Mouse (Mus musculus) urinary bladder, postnatal 36 days (tissue): ENCODE results near the gene Fbxw9.

ENCODE experiments used
- DNase-seq, 2 experiments: peaks; one replicate each; pipeline ENCODE4 v3.0.0; 2022; ENCODE audit warnings: low spot score in 2 of 2, mixed read lengths in 1 of 2

Gene Fbxw9

DNA sequence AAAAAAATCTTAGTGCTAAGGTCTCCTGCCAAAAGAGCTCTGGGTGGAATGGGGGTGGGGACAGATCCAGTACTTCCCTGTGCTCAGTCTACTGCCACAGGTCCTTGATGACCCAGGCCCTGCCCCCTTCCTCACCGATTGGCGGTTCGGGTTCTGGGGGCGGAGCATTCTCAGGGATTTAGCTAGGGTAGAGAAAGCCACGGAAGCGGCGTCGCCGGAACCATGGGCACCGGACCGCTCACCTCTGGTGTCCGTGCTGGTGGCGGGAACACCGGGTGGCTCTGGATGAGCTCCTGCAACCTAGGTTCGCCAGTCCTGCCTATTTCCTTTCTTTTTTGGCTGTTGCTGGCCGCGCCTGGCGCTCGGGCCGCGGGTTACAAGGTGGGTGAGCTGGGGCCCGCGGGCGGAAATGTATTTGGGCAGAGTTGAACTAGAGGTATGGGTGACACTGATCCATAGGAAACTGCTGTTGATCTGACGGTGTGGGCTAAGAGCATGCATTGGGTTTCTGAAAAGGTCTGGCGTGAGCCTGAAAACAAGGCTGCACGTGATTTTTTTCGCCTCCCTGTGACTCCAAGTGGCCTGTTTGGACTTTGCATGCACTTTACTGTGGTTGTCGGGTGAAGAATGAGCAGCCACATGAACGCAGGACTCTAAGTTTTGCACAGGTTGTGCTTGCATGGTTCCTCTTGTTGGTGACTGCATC lies 23.4 kb downstream of the Fbxw9 start, which contains the start of gene Man2b1:
Gene Man2b1, plus strand, starts transcription at position 163 of the 706 bp plus-strand sequence.
- DNase-seq: peak; percentile 87 to 93

- no peak for DNase-seq
Measured at GRCm38 (mm10) chr8:85084633-85085032, 24.8 kb downstream of the Fbxw9 start.

DNA sequence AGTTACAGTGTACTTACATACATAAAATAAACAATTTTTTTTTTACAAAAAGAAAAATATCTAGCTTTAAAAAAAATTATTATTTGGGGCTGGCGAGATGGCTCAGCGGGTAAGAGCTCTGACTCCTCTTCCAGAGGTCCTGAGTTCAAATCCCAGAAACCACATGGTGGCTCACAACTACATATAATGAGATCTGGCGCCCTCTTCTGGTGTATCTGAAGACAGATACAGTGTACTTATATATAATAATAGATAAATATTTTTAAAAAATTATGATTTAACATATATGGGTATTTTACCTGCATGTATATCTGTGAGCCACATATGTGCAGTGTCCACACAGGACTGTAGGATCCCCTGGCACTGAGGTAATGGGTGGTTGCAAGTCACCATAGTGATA lies 26.4 kb downstream of the Fbxw9 start:
- no peak for DNase-seq

DNA sequence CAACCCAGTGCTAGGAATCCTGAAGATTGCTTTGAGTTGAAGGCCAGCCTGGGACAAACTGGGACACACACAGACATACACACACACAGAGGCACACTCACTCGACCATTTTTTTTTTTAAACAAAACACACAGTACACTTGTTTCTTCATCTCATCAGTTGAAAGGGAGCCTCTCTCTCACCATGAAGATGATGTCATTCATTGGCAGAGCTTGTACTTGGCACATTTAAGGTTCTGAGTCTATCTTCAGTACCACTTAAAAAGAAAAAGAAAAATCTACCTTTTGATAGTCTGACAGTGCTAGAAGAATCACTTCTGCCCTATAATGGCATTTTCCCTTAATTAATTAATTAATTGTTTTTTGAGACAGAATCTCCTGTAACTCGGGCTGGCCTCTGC lies 28.9 kb downstream of the Fbxw9 start:
- no peak for DNase-seq

DNA sequence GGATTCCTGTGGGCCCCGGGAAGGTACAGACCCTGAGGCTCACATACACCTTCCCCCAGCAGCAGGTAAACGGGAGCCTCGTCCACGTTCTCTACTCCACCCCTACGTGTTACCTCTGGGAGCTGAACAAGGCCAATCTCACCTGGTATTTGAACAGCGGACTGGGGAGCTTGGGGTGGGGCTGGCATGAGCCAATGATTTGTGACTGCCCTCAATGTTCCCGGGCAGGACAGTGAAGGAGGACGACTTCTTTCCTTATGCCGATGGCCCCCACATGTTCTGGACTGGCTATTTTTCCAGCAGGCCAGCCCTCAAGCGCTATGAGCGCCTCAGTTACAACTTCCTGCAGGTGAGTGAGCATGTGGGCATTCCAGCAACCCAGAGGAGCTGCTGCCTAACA lies 31.0 kb downstream of the Fbxw9 start:
- no peak for DNase-seq

GRCm38 (mm10) chr8:85091526-85092090 lies 31.8 kb downstream of the Fbxw9 start:
- DNase-seq: no peak

DNA sequence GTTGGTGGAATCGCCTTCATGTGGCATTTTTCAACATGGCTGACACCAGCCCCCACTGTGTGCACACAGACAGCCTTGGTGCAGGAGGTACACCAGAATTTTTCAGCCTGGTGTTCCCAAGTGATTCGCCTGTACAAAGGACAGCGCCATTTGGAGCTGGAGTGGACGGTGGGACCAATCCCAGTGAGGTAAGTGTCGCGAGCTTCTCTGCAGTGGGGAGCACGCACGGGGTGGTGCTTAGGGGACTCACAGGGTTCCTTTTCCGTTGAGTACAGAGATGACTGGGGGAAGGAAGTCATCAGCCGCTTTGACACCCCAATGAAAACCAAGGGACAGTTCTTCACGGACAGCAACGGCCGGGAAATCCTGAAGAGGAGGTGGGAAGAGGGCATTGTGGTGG lies 35.2 kb downstream of the Fbxw9 start:
- no peak for DNase-seq

DNA sequence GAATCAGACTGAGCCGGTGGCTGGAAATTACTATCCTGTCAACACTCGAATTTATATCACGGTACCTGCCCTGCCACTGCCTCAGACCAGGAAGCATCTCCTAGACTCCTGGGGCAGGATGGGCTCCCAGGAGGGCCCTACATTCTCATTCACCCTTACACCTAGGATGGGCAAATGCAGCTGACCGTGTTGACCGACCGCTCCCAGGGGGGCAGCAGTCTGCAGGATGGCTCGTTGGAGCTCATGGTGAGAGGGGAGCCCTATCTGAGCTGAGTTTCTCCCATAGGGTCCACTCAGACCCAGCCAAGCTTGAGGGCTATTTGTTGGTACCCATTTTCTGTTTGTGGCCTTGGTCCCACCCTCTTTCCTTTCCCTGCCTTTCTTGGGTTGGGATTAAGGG lies 35.7 kb downstream of the Fbxw9 start:
- DNase-seq: no peak

GRCm38 (mm10) chr8:85096196-85096595 lies 36.3 kb downstream of the Fbxw9 start:
- no peak for DNase-seq

DNA sequence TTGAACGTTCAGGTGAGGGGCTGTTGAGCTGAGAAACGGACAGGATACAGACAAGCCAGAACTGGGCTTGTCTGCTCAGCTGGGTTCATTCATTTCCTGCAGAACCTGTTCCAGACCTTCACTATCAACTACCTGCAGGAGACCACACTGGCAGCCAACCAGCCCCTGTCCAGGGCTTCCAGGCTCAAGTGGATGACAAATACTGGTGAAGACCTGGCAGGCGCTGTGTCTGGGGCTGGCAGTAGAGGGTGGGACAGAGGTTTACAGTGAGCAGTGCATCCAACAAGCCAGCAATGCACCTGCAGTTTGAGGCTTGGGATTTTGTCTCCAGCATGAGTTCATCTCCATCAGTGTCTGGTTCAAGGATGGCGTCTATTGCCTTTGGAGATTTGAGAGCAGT lies 37.0 kb downstream of the Fbxw9 start:
- DNase-seq: peak; percentile 25 to 44

DNA sequence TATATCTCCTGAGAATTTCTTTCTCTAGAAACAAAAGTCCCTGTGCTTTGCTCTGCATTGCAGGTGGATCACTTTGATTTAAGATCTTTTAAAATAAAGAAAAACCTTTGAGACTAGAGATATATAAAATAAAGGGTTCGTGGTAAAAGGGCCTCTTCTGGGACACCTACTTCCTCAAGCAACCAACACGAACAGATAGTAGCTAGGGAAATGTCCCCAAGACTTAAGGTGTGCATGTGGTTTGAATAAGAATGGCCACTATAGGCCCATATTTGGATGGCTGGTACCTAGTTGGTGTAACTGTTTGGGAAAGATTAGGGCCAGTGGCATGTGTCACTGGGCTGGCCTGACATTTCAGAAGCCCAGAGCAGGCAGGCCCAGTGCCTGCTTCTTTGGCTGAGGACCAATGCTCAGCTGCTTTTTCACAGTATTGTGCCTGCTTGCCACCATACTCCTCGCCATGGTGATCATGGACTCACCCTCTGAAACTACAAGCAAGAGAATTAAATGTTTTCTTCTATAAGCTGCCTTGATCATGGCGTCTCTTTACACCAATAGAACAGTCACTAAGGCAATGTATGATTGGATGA lies 40.3 kb downstream of the Fbxw9 start:
- no peak for DNase-seq

DNA sequence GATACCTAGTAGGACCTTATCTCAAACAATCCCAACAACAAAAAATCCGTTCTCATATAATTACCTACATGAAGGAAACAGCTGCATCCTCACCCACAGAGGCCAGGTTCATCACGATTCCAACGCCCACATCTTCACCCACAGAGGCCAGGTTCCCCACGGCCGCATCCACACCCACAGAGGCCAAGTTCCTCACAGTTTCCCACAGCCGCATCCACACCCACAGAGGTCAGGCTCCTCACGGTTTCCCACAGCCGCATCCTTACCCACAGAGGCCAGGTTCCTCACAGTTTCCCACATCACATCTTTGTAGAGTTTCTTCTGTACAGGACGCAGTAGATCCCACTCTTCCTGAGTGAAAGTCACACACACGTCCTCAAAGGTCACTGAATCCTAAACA lies 53.4 kb downstream of the Fbxw9 start:
- DNase-seq: no peak

DNA sequence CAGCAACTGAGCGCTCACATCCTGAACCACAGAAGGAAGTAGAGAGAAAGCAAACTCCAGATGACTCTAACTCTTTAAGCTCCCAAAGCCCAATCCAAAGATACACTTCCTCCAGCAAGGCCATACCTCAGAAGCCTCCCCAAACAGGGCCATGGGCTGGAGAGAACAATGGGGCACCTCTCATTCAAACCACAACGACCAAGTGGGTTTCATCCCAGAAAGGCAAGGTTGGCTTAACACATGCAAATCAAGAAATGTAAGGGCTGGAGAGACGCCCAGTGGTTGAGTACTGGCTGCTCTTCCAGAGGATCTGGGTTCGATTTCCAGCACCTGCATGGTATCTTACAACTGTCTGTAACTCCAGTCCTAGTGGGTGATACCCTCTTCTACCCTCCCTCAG lies 55.6 kb downstream of the Fbxw9 start:
- no peak for DNase-seq
